Mouse (Mus musculus): ENCODE data around the gene March10.

The March10 gene

DNA sequence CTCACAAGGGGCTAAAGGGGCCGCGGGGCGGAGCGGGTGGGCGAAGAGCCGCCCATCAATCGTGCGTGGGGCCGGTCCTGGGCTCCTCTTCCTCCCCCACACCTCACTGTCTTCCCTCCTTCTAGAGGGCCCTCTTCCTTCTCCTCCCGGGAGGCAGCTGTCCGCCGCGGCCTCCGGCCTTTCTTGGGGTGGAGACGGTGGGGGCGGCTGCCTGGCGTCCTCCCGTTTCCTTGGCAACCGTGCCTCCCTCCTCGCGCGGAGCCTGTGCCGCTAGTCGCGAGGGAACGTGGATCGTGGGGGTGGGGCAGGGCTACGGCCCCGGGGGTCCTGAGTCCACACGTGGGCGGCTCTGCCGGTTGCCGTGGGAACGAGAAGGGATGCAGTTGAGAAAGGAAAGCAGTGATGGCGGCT is at the start of gene March10:
TSS of gene March10 (minus strand) at position 239 of the 411 bp plus-strand sequence.
- no peak for DNase-seq (ENCODE audit: low read depth, low spot score)

- no peak for DNase-seq (ENCODE audit: low read depth, low spot score)
These were observed 49.8 kb upstream of the March10 start for GRCm38 (mm10) chr11:105506322-105506721.

DNA sequence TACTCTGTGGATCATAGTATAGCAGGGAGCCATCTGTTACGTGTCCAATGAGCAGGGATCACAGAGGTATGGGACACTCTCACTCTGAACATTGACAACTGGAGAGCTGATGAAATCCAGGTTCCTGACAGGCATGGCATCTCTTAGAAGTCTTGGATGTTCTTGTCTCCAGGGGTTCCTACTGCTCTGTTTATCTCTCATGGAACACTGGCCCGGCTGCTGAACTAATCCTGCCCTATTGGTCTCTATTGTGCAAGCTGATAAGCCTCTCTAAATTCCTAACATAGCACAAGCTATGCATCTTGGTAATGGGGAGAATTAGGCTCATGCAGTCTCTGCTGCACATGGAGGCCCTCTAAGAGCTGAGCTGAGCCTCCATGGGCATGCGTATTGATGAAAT is 48.5 kb upstream of the March10 start:
- no peak for DNase-seq (ENCODE audit: low read depth, low spot score)

DNA sequence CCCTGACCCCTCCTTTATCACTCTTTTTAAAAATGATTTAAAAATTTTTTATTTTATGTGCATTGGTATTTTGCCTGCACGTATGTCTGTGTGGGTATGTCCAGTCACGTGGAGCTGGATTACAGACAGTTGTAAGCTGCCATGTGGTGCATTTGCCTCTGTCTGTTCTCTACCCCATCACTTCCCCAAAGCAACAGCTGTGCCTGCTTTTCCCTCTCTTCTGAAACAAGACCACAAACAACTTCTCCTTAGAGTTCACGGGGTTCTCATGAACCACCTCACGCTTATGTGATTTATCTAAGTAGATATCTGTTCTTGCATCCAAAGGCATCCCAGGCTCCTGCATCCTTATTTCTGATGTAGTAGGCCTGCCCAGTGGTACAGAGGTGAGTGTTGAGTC is 45.8 kb upstream of the March10 start:
- no peak for DNase-seq (ENCODE audit: low read depth, low spot score)

DNA sequence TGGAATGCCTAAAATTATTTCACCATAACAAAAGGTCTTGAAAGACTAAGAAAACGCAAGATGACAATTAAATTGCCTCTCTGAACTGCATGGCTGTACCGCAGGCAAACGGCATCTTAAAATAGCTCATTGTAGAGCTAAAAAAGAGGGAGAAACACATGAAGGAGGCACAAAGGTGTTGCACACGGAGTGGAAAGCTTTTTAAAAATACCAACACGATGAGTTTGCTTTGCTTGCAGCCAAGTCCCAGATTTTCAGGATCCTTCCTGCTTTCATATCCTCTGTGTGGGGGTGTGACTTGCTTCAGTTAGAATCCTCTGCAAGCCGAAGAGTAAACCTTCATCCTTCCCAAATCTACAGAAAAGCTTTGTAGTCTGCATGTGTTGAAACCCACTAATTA is 41.0 kb upstream of the March10 start:
- DNase-seq (ENCODE audit: low read depth, low spot score) = no peak

- no peak for DNase-seq (ENCODE audit: low read depth, low spot score)
These were observed 40.1 kb upstream of the March10 start for GRCm38 (mm10) chr11:105496665-105497064.

DNA sequence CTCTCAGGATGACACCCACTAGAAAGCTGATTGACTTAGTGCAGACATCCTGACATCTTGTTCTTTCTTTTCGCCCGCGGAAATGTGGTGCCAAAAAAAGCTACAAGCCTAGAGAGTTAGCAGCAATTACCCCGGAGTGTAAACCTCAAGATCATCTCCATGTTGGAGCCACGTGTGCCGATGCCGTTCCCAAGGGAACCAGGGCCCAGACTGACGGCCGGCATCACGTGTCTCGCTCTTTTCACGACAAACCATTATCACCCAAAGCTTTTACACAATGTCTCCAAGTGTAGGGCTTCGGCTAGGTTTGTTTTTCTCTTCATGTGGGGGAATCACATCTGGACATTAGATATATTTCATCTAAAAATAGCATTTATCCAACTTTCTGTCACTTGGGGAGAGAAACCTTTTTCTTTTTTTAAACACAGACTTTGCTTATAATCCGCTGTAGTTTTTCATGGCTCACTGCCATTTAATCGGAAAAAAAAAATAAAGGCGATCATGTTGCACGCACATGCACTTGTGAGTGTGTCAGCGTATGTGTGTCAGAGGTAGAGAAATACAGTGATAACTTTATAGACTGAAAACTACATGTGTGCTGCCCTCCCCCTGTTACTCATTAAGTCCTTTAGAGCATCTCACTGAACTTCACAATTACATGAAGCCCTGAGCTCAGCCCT is 39.2 kb upstream of the March10 start:
- DNase-seq (ENCODE audit: low read depth, low spot score) = no peak

- DNase-seq (ENCODE audit: low read depth, low spot score) = no peak
These were observed 38.3 kb upstream of the March10 start for GRCm38 (mm10) chr11:105494786-105495369.

- no peak for DNase-seq (ENCODE audit: low read depth, low spot score)
These were observed 35.9 kb upstream of the March10 start for GRCm38 (mm10) chr11:105492392-105492791.

DNA sequence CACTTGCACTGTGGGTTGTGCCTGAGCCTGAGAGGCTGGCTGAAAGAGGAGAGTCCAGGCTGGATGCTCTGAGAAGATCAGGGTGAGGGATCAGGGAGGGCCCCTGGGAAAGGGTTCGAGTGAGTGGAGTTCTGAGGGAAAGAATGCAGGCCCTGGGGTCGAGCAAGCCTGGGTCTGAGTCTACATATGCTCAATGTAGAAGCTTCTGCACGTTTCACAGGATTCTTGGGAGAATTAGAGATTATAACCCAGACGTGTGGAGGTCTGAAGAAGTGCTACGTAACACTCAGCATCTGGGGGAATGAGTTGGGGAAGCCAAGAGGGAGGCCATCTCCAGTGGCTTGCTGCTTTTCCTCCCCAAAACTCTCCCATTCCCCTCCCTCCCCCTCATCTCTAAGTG is 34.4 kb upstream of the March10 start:
- no peak for DNase-seq (ENCODE audit: low read depth, low spot score)

- DNase-seq (ENCODE audit: low read depth, low spot score) = no peak
These were observed 28.9 kb upstream of the March10 start for GRCm38 (mm10) chr11:105485412-105485811.

- no peak for DNase-seq (ENCODE audit: low read depth, low spot score)
These were observed 28.5 kb upstream of the March10 start for GRCm38 (mm10) chr11:105484993-105485392.

GRCm38 (mm10) chr11:105482747-105483146 is 26.2 kb upstream of the March10 start:
- no peak for DNase-seq (ENCODE audit: low read depth, low spot score)

- DNase-seq (ENCODE audit: low read depth, low spot score) = no peak
These were observed 18.2 kb upstream of the March10 start for GRCm38 (mm10) chr11:105474746-105475145.

DNA sequence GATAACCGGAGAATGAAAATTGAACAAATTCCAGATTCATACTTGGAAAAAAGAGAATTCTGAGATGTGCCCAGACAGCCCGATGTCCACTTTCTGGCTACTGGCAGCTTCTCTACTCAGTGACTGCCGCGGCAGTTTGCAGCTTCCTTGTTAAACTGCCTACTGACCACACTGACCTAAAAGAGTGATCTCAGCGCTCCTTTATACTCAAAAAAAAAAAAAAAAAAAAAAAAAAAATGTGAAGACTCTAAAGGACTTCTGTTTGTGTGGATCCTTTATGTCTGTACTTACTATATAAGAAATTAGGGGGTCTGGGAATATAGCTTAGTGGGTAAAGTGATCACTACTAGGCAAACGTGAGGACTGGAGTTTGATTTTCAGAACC is 17.8 kb upstream of the March10 start:
- DNase-seq (ENCODE audit: low read depth, low spot score) = no peak

- no peak for DNase-seq (ENCODE audit: low read depth, low spot score)
These were observed 17.3 kb upstream of the March10 start for GRCm38 (mm10) chr11:105473716-105474351.

DNA sequence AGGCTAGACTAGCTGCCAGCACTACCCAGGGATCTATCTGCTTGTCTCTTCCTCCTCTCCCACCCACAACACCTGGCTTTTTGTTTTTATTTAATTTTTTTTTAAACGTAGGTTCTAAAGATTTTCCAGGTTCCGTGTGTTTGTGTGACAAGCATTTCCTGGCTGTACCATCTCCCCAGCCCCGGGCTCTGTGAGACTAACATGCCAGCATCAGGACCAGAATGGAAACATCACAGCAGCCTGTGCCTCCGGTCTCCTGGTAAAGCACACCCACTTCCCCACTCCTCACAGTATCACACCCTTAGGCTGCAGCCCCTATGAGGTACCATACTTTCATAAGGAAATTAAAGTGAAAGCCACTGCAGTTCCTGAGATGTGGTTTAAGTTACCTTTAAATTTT is 16.1 kb upstream of the March10 start:
- DNase-seq (ENCODE audit: low read depth, low spot score) = no peak

GRCm38 (mm10) chr11:105470896-105471295 is 14.4 kb upstream of the March10 start:
- DNase-seq (ENCODE audit: low read depth, low spot score) = no peak

GRCm38 (mm10) chr11:105469561-105469960 is 13.0 kb upstream of the March10 start:
- no peak for DNase-seq (ENCODE audit: low read depth, low spot score)

GRCm38 (mm10) chr11:105469091-105469507 is 12.6 kb upstream of the March10 start:
- DNase-seq (ENCODE audit: low read depth, low spot score) = no peak

- DNase-seq (ENCODE audit: low read depth, low spot score) = no peak
These were observed 11.9 kb upstream of the March10 start for GRCm38 (mm10) chr11:105468436-105468835.

DNA sequence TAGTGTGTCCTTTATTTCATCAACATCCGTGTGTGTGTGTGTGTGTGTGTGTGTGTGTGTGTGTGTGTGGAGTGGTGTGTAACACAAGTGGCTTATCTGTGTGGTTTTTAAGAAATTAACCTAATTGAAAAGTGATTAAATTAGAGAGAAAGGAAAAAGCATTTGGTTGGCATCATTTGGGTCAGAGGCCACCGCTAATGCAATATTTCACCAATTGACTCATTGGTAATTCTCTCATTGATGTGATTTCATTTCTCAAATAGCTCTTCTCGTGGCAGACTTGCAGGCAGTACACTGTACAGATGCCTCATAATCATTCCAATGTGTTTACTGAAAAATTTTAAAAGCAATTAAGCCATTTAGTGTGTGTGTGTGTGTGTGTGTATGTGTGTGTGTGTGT is 11.3 kb upstream of the March10 start:
- DNase-seq (ENCODE audit: low read depth, low spot score) = no peak

GRCm38 (mm10) chr11:105467266-105467665 is 10.7 kb upstream of the March10 start:
- no peak for DNase-seq (ENCODE audit: low read depth, low spot score)

Data from brain, embryonic 18.5 days (tissue).